Mouse (Mus musculus) midbrain, postnatal 0 days (tissue): ENCODE measurements around the gene Gsg1. TPM values are rescaled to one million over a fixed set of nuclear protein-coding genes. Genes with fewer than 3 reads are reported as not detected.

Source experiments
- ATAC-seq: fragments of 200-750 bp; cut with Nextera tagmentation; 2 replicates; pipeline ENCODE4 v1.8.0; 2017; ENCODE audit warnings: moderate number of reproducible peaks, mild to moderate bottlenecking, moderate TSS enrichment, moderate library complexity; ENCODE audit not compliant: low FRiP score
- DNase-seq: peaks from one replicate; pipeline ENCODE4 v3.0.0-alpha.2; 2015; ENCODE audit warnings: low spot score
- H3K27ac ChIP-seq: fragments of 300-500 bp; sonication (generic); 2 replicates; pipeline ENCODE4 v1.5.1; 2014; ENCODE audit warnings: low read depth, mild to moderate bottlenecking, low read length, mixed read lengths
- H3K27me3 ChIP-seq: fragments of 300-500 bp; sonication (generic); 2 replicates; pipeline ENCODE4 v1.6.1; 2014; ENCODE audit warnings: low read length, control low read depth, mixed read lengths; ENCODE audit not compliant: insufficient read depth
- H3K36me3 ChIP-seq: fragments of 300-500 bp; sonication (generic); 2 replicates; pipeline ENCODE4 v1.6.1; 2014; ENCODE audit warnings: low read length, control low read depth, mixed read lengths; ENCODE audit not compliant: insufficient read depth
- H3K4me1 ChIP-seq: fragments of 300-500 bp; sonication (generic); 2 replicates; pipeline ENCODE4 v1.6.1; 2014; ENCODE audit warnings: mild to moderate bottlenecking, control low read depth, antibody characterized with exemption, low read length, mixed read lengths; ENCODE audit not compliant: insufficient read depth
- H3K4me2 ChIP-seq: fragments of 300-500 bp; sonication (generic); 2 replicates; pipeline ENCODE4 v1.6.1; 2014; ENCODE audit warnings: low read depth, mild to moderate bottlenecking, low read length, mixed read lengths; ENCODE audit not compliant: poor library complexity, severe bottlenecking
- H3K4me3 ChIP-seq: fragments of 300-500 bp; sonication (generic); 2 replicates; pipeline ENCODE4 v1.5.1; 2014; ENCODE audit warnings: low read depth, mild to moderate bottlenecking, low read length, moderate library complexity
- H3K9ac ChIP-seq: fragments of 300-500 bp; sonication (generic); replicated peaks from 2 replicates; pipeline ENCODE4 v1.6.1; 2014; ENCODE audit warnings: mild to moderate bottlenecking, low read length, moderate library complexity, mixed read lengths; ENCODE audit not compliant: poor library complexity, severe bottlenecking
- H3K9me3 ChIP-seq: fragments of 300-500 bp; sonication (generic); 2 replicates; pipeline ENCODE4 v1.6.1; 2016; ENCODE audit warnings: low read length, control low read depth
- CTCF ChIP-seq: IDR thresholded peaks from 2 replicates; pipeline ENCODE4 v1.5.1; 2016; ENCODE audit warnings: antibody characterized with exemption, mild to moderate bottlenecking
- WGBS: fragments of 180-500 bp; shearing (Covaris S2); extraction: QIAGEN DNeasy Blood & Tissue Kit; methylation state at CpG from one replicate; pipeline ENCODE4 v1.1.7; 2014; 5-methylcytosine and 5-hydroxymethylcytosine counted together
- polyA plus RNA-seq: library from polyadenylated mRNA; unstranded; fragments of >200 nt; fragmentation: Nextera tagmentation; extraction: Ambion mirVana; gene quantifications from 2 replicates; pipeline ENCODE4 v1.2.1, GENCODE M21; 2015
- total RNA-seq: library from RNA; depleted of rRNA; stranded (reverse); fragments of >200 nt; gene quantifications from 2 replicates; pipeline ENCODE4 v1.2.3, GENCODE M21; 2014

The Gsg1 gene
- total and polyA plus RNA-seq, 2 experiments from 2014 or later, result 0.17 to 2.6 TPM

GRCm38 (mm10) chr6:135245586-135245985, 8.6 kb downstream of the Gsg1 start:
- H3K36me3 ChIP-seq, result no peaks in the 10 kb centered on the region
- H3K9ac ChIP-seq, result no peak overlapping the region
- ATAC-seq (no peak), DNase-seq (no peak)
- H3K4me3 ChIP-seq, result no peak overlapping the region
- H3K27me3 ChIP-seq, result no peaks in the 10 kb centered on the region
- H3K4me2 ChIP-seq, result no peak overlapping the region
- 35% methylated on average over 8 of the region's 8 CpGs for WGBS
- H3K9me3 ChIP-seq, result no peaks in the 10 kb centered on the region
- TF ChIP-seq CTCF, result no peak
- no peak overlapping the region for H3K27ac ChIP-seq
- H3K4me1 ChIP-seq, result peaks cover 4% of the 10 kb centered on the region; the same call in 1 of the 2 replicates

- DNase-seq, result no peak
- TF ChIP-seq CTCF, result no peak
- Histone ChIP-seq H3K36me3 (peaks cover 19% of the 10 kb centered on the region), H3K4me1 (no peaks in the 10 kb centered on the region), H3K9ac (no peak overlapping the region), H3K27ac (no peak overlapping the region), H3K4me2 (no peak overlapping the region), H3K27me3 (no peaks in the 10 kb centered on the region), H3K9me3 (no peaks in the 10 kb centered on the region), H3K4me3 (no peak overlapping the region)
- ATAC-seq, result no peak
- 93% methylated on average over 8 of the region's 8 CpGs for WGBS
These were observed 13.8 kb downstream of the Gsg1 start for GRCm38 (mm10) chr6:135240361-135240760.

- Histone ChIP-seq H3K9ac (no peak overlapping the region), H3K4me1 (no peaks in the 10 kb centered on the region), H3K27me3 (no peaks in the 10 kb centered on the region), H3K36me3 (peaks cover 31% of the 10 kb centered on the region), H3K27ac (no peak overlapping the region), H3K9me3 (no peaks in the 10 kb centered on the region), H3K4me2 (no peak overlapping the region), H3K4me3 (no peak overlapping the region)
- ATAC-seq (no peak), DNase-seq (no peak)
- WGBS, result 52% methylated on average over 4 of the region's 4 CpGs
- no peak for TF ChIP-seq CTCF
These were observed 15.9 kb downstream of the Gsg1 start for GRCm38 (mm10) chr6:135238211-135238610.

GRCm38 (mm10) chr6:135237326-135237725, 16.8 kb downstream of the Gsg1 start:
- H3K27ac ChIP-seq, result no peak overlapping the region
- H3K9ac ChIP-seq, result no peak overlapping the region
- WGBS, result 77% methylated on average over 14 of the region's 14 CpGs
- no peak overlapping the region for H3K4me2 ChIP-seq
- H3K36me3 ChIP-seq, result peaks cover 35% of the 10 kb centered on the region
- H3K9me3 ChIP-seq, result no peaks in the 10 kb centered on the region
- DNase-seq (no peak), ATAC-seq (no peak)
- no peak for TF ChIP-seq CTCF
- no peak overlapping the region for H3K4me3 ChIP-seq
- no peaks in the 10 kb centered on the region for H3K4me1 ChIP-seq
- no peaks in the 10 kb centered on the region for H3K27me3 ChIP-seq

- DNase-seq, result no peak
- Histone ChIP-seq H3K9me3 (no peaks in the 10 kb centered on the region), H3K4me2 (no peak overlapping the region), H3K4me1 (no peaks in the 10 kb centered on the region), H3K4me3 (no peak overlapping the region), H3K27me3 (no peaks in the 10 kb centered on the region), H3K27ac (no peak overlapping the region), H3K36me3 (peaks cover 39% of the 10 kb centered on the region), H3K9ac (no peak overlapping the region)
- no peak for ATAC-seq
- WGBS, result 92% methylated on average over 3 of the region's 3 CpGs
- peak; percentile 49 for TF ChIP-seq CTCF
These were observed 17.6 kb downstream of the Gsg1 start for GRCm38 (mm10) chr6:135236576-135236975.

GRCm38 (mm10) chr6:135235742-135236141, 18.4 kb downstream of the Gsg1 start:
- Histone ChIP-seq H3K4me3 (no peak overlapping the region), H3K27ac (no peak overlapping the region), H3K4me1 (no peaks in the 10 kb centered on the region), H3K9ac (no peak overlapping the region), H3K27me3 (no peaks in the 10 kb centered on the region), H3K36me3 (peaks cover 39% of the 10 kb centered on the region), H3K4me2 (no peak overlapping the region), H3K9me3 (no peaks in the 10 kb centered on the region)
- no peak for DNase-seq
- TF ChIP-seq CTCF, result no peak
- 97% methylated on average over 3 of the region's 3 CpGs for WGBS
- ATAC-seq, result no peak
